Mouse (Mus musculus) gastrocnemius, postnatal 4 days (tissue): Measurements from ENCODE around the gene Chid1. TPM values are rescaled to one million over a fixed set of nuclear protein-coding genes. Genes with fewer than 3 reads are reported as not detected.
A peak's percentile ranks its signal among the peaks of the same experiment; 100 is the strongest.

Experiments used
- DNase-seq, 2 experiments: peaks; one replicate each; pipeline ENCODE4 v3.0.0; 2021 to 2022; ENCODE audit warnings: low spot score in 2 of 2, mixed read lengths in 2 of 2
- long read RNA-seq, 2 experiments: library from polyadenylated mRNA; stranded (forward); transcript quantifications; one replicate each; pipeline ENCODE4 v2.0.0; 2021
- total RNA-seq, 2 experiments: library from RNA; stranded (reverse); gene quantifications; 2 replicates each; pipeline ENCODE4 v1.2.3; 2021

Chid1 gene
- total RNA-seq = 10 to 100 TPM; 23.0 to 34.4 TPM
- long read RNA-seq, experiment 1, full-length matches to known transcripts = 36 of 41 reads
- long read RNA-seq, experiment 1, partial matches to known transcripts = 0 of 41 reads
- long read RNA-seq, experiment 1, other reads (novel, unspliced or antisense) = 5 of 41 reads
- long read RNA-seq, experiment 2, full-length matches to known transcripts = 41 of 51 reads
- long read RNA-seq, experiment 2, partial matches to known transcripts = 4 of 51 reads
- long read RNA-seq, experiment 2, other reads (novel, unspliced or antisense) = 6 of 51 reads

GRCm38 (mm10) chr7:141539556-141540311, at the start of gene Chid1:
Gene Chid1, minus strand, starts transcription at chr7:141539857.
- peak; percentile 97 to 99 for DNase-seq

GRCm38 (mm10) chr7:141588890-141589289, 49.2 kb upstream of the Chid1 start:
- DNase-seq = no peak

- DNase-seq = no peak
Observed at GRCm38 (mm10) chr7:141585881-141586280, 46.2 kb upstream of the Chid1 start.

- no peak for DNase-seq
Observed at GRCm38 (mm10) chr7:141585288-141585687, 45.6 kb upstream of the Chid1 start.

- DNase-seq = no peak
Observed at GRCm38 (mm10) chr7:141584048-141584841, 44.6 kb upstream of the Chid1 start.

GRCm38 (mm10) chr7:141581323-141581722, 41.7 kb upstream of the Chid1 start:
- DNase-seq = no peak

GRCm38 (mm10) chr7:141578943-141579342, 39.3 kb upstream of the Chid1 start:
- DNase-seq = no peak

- DNase-seq = no peak
Observed at GRCm38 (mm10) chr7:141578511-141578910, 38.9 kb upstream of the Chid1 start.

GRCm38 (mm10) chr7:141577801-141578200, 38.1 kb upstream of the Chid1 start:
- no peak for DNase-seq

GRCm38 (mm10) chr7:141575481-141575880, 35.8 kb upstream of the Chid1 start:
- no peak for DNase-seq

- DNase-seq = no peak
Observed at GRCm38 (mm10) chr7:141574041-141574440, 34.4 kb upstream of the Chid1 start.

- no peak for DNase-seq
Observed at GRCm38 (mm10) chr7:141570625-141571295, 31.1 kb upstream of the Chid1 start.

GRCm38 (mm10) chr7:141569916-141570315, 30.3 kb upstream of the Chid1 start:
- no peak for DNase-seq

GRCm38 (mm10) chr7:141569283-141569803, 29.7 kb upstream of the Chid1 start:
- no peak for DNase-seq

- no peak for DNase-seq
Observed at GRCm38 (mm10) chr7:141566587-141566986, 26.9 kb upstream of the Chid1 start.

GRCm38 (mm10) chr7:141564561-141564960, 24.9 kb upstream of the Chid1 start:
- no peak for DNase-seq

- DNase-seq = peak; percentile 32 to 41
Observed at GRCm38 (mm10) chr7:141562852-141563427, 23.3 kb upstream of the Chid1 start.

- peak in 1 of 2 experiments; percentile 36 for DNase-seq
Observed at GRCm38 (mm10) chr7:141562421-141562851, 22.8 kb upstream of the Chid1 start.

- DNase-seq = peak; percentile 83 to 92
Observed at GRCm38 (mm10) chr7:141561682-141562391, 22.2 kb upstream of the Chid1 start, which contains the start of gene Ap2a2. Gene Ap2a2, plus strand, starts transcription at chr7:141562173.

GRCm38 (mm10) chr7:141560471-141560870, 20.8 kb upstream of the Chid1 start:
- no peak for DNase-seq
